Mouse (Mus musculus): ENCODE measurements around the gene Hoxb4. TPM values are rescaled to one million over a fixed set of nuclear protein-coding genes. Genes with fewer than 3 reads are reported as not detected.

The Hoxb4 gene
- polyA plus RNA-seq, 1 experiment from 2014 or later = 10.2 TPM

GRCm38 (mm10) chr11:96352691-96353521 is 34.8 kb downstream of the Hoxb4 start:
- peaks cover 9% of the 10 kb centered on the region for H3K36me3 ChIP-seq
- H3K9ac ChIP-seq = peak overlapping the region; percentile 100
- H3K4me1 ChIP-seq = peaks cover 41% of the 10 kb centered on the region
- H3K27me3 ChIP-seq (replicated peaks) = no peaks in the 10 kb centered on the region
- H3K4me3 ChIP-seq = peak overlapping the region; percentile 99
- peak overlapping the region; percentile 93 for H3K4me2 ChIP-seq (replicated peaks)
- ATAC-seq (ENCODE audit: low FRiP score, low read depth) = no peak
- under 1% methylated on average over 75 of the region's 75 CpGs for WGBS
- H3K9me3 ChIP-seq = no peaks in the 10 kb centered on the region
- peak overlapping the region; percentile 96 for H3K27ac ChIP-seq

- Histone ChIP-seq H3K9me3 (no peaks in the 10 kb centered on the region), H3K27me3 (replicated peaks) (no peaks in the 10 kb centered on the region), H3K4me2 (replicated peaks) (peak overlapping the region; percentile 93), H3K36me3 (peaks cover 9% of the 10 kb centered on the region), H3K27ac (peak overlapping the region; percentile 96), H3K4me1 (peaks cover 35% of the 10 kb centered on the region), H3K4me3 (peak overlapping the region; percentile 99), H3K9ac (peak overlapping the region; percentile 100)
- under 1% methylated on average over 14 of the region's 14 CpGs for WGBS
- ATAC-seq (ENCODE audit: low FRiP score, low read depth) = no peak
Observed at GRCm38 (mm10) chr11:96353522-96353841, 35.4 kb downstream of the Hoxb4 start.

DNA sequence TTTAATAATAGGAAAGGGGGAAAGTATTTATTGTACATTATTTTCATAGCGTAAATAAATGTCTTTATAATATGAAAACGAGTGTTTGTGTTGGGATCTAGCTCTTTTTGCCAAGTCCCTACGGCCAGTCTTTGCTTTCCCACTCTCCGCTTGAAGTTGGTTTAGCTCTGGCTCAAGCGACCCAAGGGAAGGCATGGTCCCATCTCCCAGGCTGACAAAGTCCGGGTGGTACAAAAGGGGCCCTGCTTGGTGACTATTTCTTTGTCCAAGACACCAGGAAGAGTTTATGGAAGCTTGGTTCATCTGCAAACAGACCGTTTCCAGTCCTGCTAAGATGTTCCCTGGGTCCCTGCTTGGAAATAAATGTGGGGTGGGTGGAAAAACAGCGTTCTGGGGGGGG is 35.9 kb downstream of the Hoxb4 start:
- Histone ChIP-seq H3K9ac (peak overlapping the region; percentile 100), H3K9me3 (no peaks in the 10 kb centered on the region), H3K27me3 (replicated peaks) (no peaks in the 10 kb centered on the region), H3K36me3 (peaks cover 9% of the 10 kb centered on the region), H3K4me1 (peaks cover 30% of the 10 kb centered on the region), H3K4me2 (replicated peaks) (peak overlapping the region; percentile 93), H3K4me3 (peak overlapping the region; percentile 99), H3K27ac (peak overlapping the region; percentile 97)
- no peak for ATAC-seq (ENCODE audit: low FRiP score, low read depth)
- WGBS = under 1% methylated on average over 8 of the region's 8 CpGs

DNA sequence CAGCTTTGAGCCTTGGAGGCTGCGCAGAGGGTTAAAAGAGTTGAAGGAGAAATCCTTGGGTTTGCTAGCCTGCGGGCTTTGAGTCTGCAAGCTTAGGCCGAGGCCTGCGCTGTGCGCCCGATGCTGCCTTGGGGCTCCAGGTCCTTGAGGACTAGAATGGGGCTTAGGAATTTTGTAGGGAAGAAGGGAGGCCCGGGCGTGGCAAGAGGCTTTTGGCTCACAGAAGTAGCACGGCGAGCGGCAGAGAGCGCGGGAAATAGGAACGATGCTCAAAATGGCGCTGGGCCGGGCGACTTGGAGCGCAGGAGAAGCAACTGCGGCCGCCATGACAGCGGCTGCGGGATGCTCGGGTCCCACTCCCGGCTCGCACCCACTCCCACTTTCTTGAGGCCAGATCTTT is 36.3 kb downstream of the Hoxb4 start:
- Histone ChIP-seq H3K4me2 (replicated peaks) (peak overlapping the region; percentile 93), H3K4me1 (peaks cover 27% of the 10 kb centered on the region), H3K9ac (peak overlapping the region; percentile 100), H3K4me3 (peak overlapping the region; percentile 99), H3K27me3 (replicated peaks) (no peaks in the 10 kb centered on the region), H3K36me3 (peaks cover 9% of the 10 kb centered on the region), H3K9me3 (no peaks in the 10 kb centered on the region), H3K27ac (peak overlapping the region; percentile 97)
- WGBS = under 1% methylated on average over 25 of the region's 25 CpGs
- ATAC-seq (ENCODE audit: low FRiP score, low read depth) = no peak

- Histone ChIP-seq H3K27ac (peak overlapping the region; percentile 97), H3K9ac (peak overlapping the region; percentile 100)
Observed at GRCm38 (mm10) chr11:96354801-96355311, 36.8 kb downstream of the Hoxb4 start.

DNA sequence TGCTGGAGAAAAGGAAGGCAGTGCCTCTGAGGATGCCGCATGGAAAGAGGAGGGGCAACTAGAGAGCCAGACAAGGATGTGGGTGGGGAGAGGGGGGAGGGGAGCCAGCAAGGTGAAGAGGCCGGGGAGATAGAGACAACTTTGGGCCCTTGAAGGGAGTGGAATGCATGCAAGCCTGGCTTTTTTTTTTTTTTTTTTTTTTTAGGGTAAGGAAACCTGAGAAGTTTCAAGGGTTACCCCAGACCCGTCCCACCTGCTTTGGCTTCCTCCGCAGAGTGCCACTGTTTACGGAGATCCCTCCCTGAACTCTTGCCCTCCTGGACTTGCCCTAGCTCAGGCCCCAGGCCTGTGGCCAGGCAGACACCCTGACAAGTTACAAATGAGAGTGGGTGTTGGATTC is 45.7 kb downstream of the Hoxb4 start:
- H3K27ac ChIP-seq = no peak overlapping the region
- H3K36me3 ChIP-seq = no peaks in the 10 kb centered on the region
- ATAC-seq (ENCODE audit: low FRiP score, low read depth) = no peak
- H3K9ac ChIP-seq = no peak overlapping the region
- no peak overlapping the region for H3K4me2 ChIP-seq (replicated peaks)
- peaks cover 29% of the 10 kb centered on the region for H3K4me1 ChIP-seq
- 7% methylated on average over 5 of the region's 5 CpGs for WGBS
- H3K9me3 ChIP-seq = 0 out of 2 replicates have a peak, but pooled peaks cover 3% of the 10 kb centered on the region
- peaks cover 6% of the 10 kb centered on the region for H3K27me3 ChIP-seq (replicated peaks)
- H3K4me3 ChIP-seq = no peak overlapping the region

More at GRCm38 (mm10) chr11:96354801-96355311, 36.8 kb downstream of the Hoxb4 start:
- H3K27me3 ChIP-seq (replicated peaks) = no peaks in the 10 kb centered on the region
- no peak for ATAC-seq (ENCODE audit: low FRiP score, low read depth)
- peak overlapping the region; percentile 93 for H3K4me2 ChIP-seq (replicated peaks)
- peaks cover 9% of the 10 kb centered on the region for H3K36me3 ChIP-seq
- WGBS = 2% methylated on average over 9 of the region's 9 CpGs
- H3K9me3 ChIP-seq = 0 out of 2 replicates have a peak, but pooled peaks cover 3% of the 10 kb centered on the region
- H3K4me1 ChIP-seq = peaks cover 22% of the 10 kb centered on the region
- peak overlapping the region; percentile 99 for H3K4me3 ChIP-seq

DNA sequence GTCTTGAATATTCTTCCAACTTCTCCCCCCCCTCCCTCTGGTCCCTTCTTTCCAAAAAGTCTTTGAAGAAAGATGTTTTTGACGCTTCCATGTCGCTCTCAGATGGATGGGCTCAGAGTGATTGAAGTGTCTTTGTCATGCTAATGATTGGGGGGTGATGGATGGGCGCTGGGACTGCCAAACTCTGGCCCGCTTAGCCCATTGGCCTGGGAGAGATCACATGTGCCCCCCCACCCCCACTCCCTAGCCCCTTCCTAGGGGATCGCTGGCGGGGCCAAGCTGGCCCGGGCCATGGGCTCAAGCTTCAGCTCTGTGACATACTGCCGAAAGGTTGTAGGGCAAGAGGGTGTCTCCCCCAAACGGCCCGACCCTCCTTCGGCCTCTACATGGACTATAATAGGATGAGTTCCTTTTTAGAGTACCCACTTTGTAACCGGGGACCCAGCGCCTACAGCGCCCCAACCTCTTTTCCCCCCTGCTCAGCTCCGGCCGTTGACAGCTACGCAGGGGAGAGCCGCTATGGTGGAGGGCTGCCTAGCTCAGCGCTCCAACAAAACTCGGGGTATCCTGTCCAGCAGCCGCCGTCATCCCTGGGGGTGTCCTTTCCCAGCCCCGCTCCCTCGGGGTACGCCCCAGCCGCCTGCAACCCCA is 47.5 kb downstream of the Hoxb4 start, which contains the start of gene Hoxb1:
Gene Hoxb1 (plus strand): TSS at position 312 of the 651 bp plus-strand sequence.
- WGBS = 2% methylated on average over 26 of the region's 26 CpGs
- peak; percentile 65 for ATAC-seq (ENCODE audit: low FRiP score, low read depth)
- no peaks in the 10 kb centered on the region for H3K9me3 ChIP-seq
- H3K9ac ChIP-seq = peak within 1 kb of the TSS; percentile 61
- no peaks in the 10 kb centered on the region for H3K36me3 ChIP-seq
- peaks cover 29% of the 10 kb centered on the region for H3K4me1 ChIP-seq
- H3K4me3 ChIP-seq = peak within 1 kb of the TSS; percentile 38
- H3K27me3 ChIP-seq (replicated peaks) = peaks cover 9% of the 10 kb centered on the region
- no peak within 1 kb of the TSS for H3K27ac ChIP-seq
- peak within 1 kb of the TSS; percentile 69 for H3K4me2 ChIP-seq (replicated peaks)

DNA sequence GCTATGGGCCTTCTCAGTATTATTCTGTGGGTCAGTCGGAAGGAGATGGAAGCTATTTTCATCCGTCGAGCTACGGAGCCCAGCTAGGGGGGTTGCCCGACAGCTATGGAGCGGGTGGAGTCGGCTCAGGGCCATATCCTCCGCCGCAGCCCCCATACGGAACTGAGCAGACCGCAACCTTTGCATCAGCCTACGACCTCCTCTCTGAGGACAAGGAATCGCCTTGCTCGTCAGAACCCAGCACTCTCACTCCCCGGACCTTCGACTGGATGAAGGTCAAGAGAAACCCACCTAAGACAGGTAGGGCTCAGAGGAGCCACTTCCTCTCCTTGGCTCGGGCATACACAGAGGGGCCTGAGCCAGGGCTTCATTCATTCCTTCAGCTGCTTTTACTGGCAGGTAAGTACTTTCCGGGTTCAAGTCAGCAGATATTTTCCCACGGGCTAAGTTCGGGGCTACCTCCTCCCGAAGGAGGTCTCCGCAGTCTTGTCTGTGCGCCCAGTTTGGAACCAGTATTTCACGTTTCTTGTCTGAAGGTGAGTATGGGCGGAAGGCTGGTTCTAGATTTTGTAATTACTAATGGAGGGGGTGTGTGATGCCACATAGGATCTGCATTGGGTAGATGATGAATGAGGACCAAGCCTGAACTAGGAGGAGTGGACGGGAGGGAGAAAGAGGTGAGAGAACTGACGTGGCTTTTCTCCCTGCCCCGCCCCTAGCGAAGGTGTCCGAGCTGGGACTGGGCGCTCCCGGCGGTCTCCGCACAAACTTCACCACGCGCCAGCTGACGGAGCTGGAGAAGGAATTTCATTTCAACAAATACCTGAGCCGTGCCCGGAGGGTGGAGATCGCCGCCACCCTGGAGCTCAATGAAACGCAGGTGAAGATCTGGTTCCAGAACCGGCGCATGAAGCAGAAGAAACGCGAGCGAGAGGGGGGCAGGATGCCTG is 48.3 kb downstream of the Hoxb4 start:
- H3K4me1 ChIP-seq = peaks cover 29% of the 10 kb centered on the region
- 2% methylated on average over 47 of the region's 47 CpGs for WGBS
- peak overlapping the region; percentile 69 for H3K4me2 ChIP-seq (replicated peaks)
- H3K9ac ChIP-seq = peak overlapping the region; percentile 61
- H3K36me3 ChIP-seq = no peaks in the 10 kb centered on the region
- no peaks in the 10 kb centered on the region for H3K9me3 ChIP-seq
- H3K4me3 ChIP-seq = peak overlapping the region; percentile 38
- peak; percentile 37; the same call in 1 of the 2 replicates for ATAC-seq (ENCODE audit: low FRiP score, low read depth)
- no peak overlapping the region for H3K27ac ChIP-seq
- H3K27me3 ChIP-seq (replicated peaks) = peaks cover 9% of the 10 kb centered on the region

- Histone ChIP-seq H3K9ac (no peak overlapping the region), H3K36me3 (no peaks in the 10 kb centered on the region), H3K27me3 (replicated peaks) (peaks cover 9% of the 10 kb centered on the region), H3K27ac (no peak overlapping the region), H3K4me1 (peaks cover 29% of the 10 kb centered on the region), H3K4me3 (peak overlapping the region; percentile 38; the same call in 1 of the 2 replicates), H3K9me3 (no peaks in the 10 kb centered on the region), H3K4me2 (replicated peaks) (peak overlapping the region; percentile 69)
- 12% methylated on average over 6 of the region's 6 CpGs for WGBS
- ATAC-seq (ENCODE audit: low FRiP score, low read depth) = no peak
Observed at GRCm38 (mm10) chr11:96367141-96367540, 49.1 kb downstream of the Hoxb4 start.

GRCm38 (mm10) chr11:96368686-96369085 is 50.6 kb downstream of the Hoxb4 start:
- Histone ChIP-seq H3K9me3 (no peaks in the 10 kb centered on the region), H3K4me2 (replicated peaks) (no peak overlapping the region), H3K27me3 (replicated peaks) (peaks cover 9% of the 10 kb centered on the region), H3K36me3 (no peaks in the 10 kb centered on the region), H3K4me1 (peaks cover 32% of the 10 kb centered on the region), H3K9ac (no peak overlapping the region), H3K27ac (no peak overlapping the region), H3K4me3 (no peak overlapping the region)
- no peak for ATAC-seq (ENCODE audit: low FRiP score, low read depth)
- WGBS = 13% methylated on average over 5 of the region's 5 CpGs

DNA sequence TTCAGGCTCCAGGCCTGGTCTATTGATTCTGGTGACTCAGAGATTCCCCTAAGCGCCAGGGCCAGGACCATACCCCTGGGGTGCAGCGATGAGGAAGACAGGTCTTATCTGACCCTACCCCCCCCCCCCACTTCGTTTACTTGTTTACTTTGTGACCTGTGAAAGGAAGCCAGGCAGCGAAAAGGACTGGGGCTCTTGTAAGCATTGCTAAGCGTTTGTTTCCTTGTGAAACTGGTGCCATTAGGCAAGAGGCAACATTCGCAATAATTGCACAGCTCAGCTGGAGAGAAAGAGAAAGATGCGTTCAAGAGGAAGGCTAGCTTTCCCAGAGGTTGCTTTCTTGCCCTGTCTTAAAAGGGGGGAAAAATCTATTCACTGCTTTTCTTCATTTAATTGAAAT is 51.1 kb downstream of the Hoxb4 start:
- Histone ChIP-seq H3K4me3 (no peak overlapping the region), H3K4me2 (replicated peaks) (no peak overlapping the region), H3K27ac (no peak overlapping the region), H3K27me3 (replicated peaks) (peaks cover 9% of the 10 kb centered on the region), H3K4me1 (peaks cover 31% of the 10 kb centered on the region), H3K36me3 (no peaks in the 10 kb centered on the region), H3K9me3 (no peaks in the 10 kb centered on the region), H3K9ac (no peak overlapping the region)
- ATAC-seq (ENCODE audit: low FRiP score, low read depth) = no peak
- 19% methylated on average over 7 of the region's 7 CpGs for WGBS
